In the genomic region with DNA sequence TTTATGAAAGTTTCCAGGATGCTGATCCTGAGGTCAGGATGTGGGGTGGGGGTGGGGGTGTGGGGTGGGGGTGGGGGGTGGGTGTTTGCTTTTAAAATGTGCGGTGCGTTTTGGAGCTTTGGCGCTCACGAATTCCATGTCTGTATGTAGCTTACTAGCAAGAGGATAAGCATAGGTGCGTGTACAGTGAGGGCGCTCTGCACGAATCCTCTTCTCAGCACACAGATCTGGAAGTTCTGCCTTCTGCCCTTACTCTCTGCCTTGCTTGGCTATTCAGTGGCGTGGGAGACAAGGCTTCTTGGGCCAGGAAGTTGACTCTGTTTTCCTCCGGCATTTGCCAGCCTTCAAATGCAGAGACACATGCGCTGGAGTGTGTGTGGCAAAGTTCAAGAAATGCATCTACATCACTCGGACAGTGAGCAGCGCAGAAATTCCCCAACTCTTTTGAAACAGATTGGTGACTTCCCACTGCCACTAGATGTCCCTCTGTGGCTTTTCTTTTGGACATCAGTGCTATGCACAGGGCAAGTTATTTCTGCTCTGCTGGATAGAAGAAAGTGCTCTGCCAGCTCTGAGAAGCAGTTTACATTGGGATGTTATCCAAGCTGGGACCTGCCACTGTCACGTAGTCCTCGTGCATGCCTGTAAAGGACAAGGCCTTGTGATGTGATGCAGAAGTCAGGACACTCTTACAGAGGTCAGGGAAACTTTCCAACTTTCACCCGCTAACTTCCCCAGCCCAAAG, we compare ENCODE assay signal across 8 mouse cellular contexts. TPM values are rescaled to one million over a fixed set of nuclear protein-coding genes. Genes with fewer than 3 reads are reported as not detected.
DNase-seq lines count a peak whose midpoint lies in the region; ATAC-seq lines count a peak whose summit lies in the region.

No protein-coding gene starts in this region.

- 0 out of 2 replicates have a peak, but pooled peaks cover 3% of the 10 kb centered on the region for H3K4me1 ChIP-seq in heart, embryonic 16.5 days (ENCODE audit: control insufficient read depth, insufficient read depth, low read length)
- H3K4me1 ChIP-seq in midbrain, embryonic 10.5 days: no peaks in the 10 kb centered on the region
- no peaks in the 10 kb centered on the region for H3K4me1 ChIP-seq in stomach, embryonic 16.5 days (ENCODE audit: control insufficient read depth, insufficient read depth, low read length)

- ATAC-seq in heart, embryonic 16.5 days (replicated peaks; ENCODE audit: extremely low read depth, insufficient read depth, low FRiP score): peak; percentile 98
- peak; percentile 86 for ATAC-seq in stomach, embryonic 16.5 days (ENCODE audit: insufficient read depth, low FRiP score)
- ATAC-seq in megakaryocyte-erythroid progenitor cell, adult 5-6 weeks (replicated peaks; ENCODE audit: low FRiP score, low TSS enrichment, poor library complexity, severe bottlenecking): no peak

- DNase-seq in adrenal gland, postnatal 14 days: peak; percentile 17
- DNase-seq in adrenal gland, adult 8-10 months: no peak
- peak; percentile 66 for DNase-seq in embryo, embryonic 11 days
- DNase-seq in layer of hippocampus, adult 11-12 months (ENCODE audit: low spot score): peak; percentile 25
- peak; percentile 15 for DNase-seq in midbrain, embryonic 10.5 days (ENCODE audit: low spot score)

- H3K4me2 ChIP-seq in heart, embryonic 16.5 days (ENCODE audit: low read depth, low read length): peak overlapping the region; percentile 23; the same call in 1 of the 2 replicates
- H3K4me2 ChIP-seq in stomach, embryonic 16.5 days (ENCODE audit: low read depth, low read length): no peak overlapping the region

- H3K9ac ChIP-seq in heart, embryonic 16.5 days (ENCODE audit: low read length): 0 out of 2 replicates have a peak overlapping the region, but pooled peaks have one; percentile 9
- H3K9ac ChIP-seq in stomach, embryonic 16.5 days (ENCODE audit: low read length): no peak overlapping the region

- peak overlapping the region; percentile 68 for H3K27ac ChIP-seq in heart, embryonic 16.5 days (ENCODE audit: low read length)
- H3K27ac ChIP-seq in midbrain, embryonic 10.5 days (replicated peaks): no peak overlapping the region
- no peak overlapping the region for H3K27ac ChIP-seq in stomach, embryonic 16.5 days (ENCODE audit: low read length)

- H3K36me3 ChIP-seq in heart, embryonic 16.5 days (ENCODE audit: control insufficient read depth, insufficient read depth): no peaks in the 10 kb centered on the region
- no peaks in the 10 kb centered on the region for H3K36me3 ChIP-seq in midbrain, embryonic 10.5 days
- no peaks in the 10 kb centered on the region for H3K36me3 ChIP-seq in stomach, embryonic 16.5 days (ENCODE audit: control insufficient read depth, insufficient read depth, low read length)

- H3K27me3 ChIP-seq in heart, embryonic 16.5 days (ENCODE audit: control insufficient read depth, insufficient read depth, low read length): no peaks in the 10 kb centered on the region
- no peaks in the 10 kb centered on the region for H3K27me3 ChIP-seq in midbrain, embryonic 10.5 days (ENCODE audit: low read depth, poor library complexity, severe bottlenecking)
- H3K27me3 ChIP-seq in stomach, embryonic 16.5 days (ENCODE audit: control insufficient read depth, insufficient read depth, low read length): no peaks in the 10 kb centered on the region

- 59% methylated on average over 15 of the region's 15 CpGs for WGBS in heart, embryonic 16.5 days
- 75% methylated on average over 15 of the region's 15 CpGs for WGBS in midbrain, embryonic 10.5 days
- 52% methylated on average over 15 of the region's 15 CpGs for WGBS in stomach, embryonic 16.5 days

- no peaks in the 10 kb centered on the region for H3K9me3 ChIP-seq in heart, embryonic 16.5 days (replicated peaks; ENCODE audit: control insufficient read depth, low read length)
- no peaks in the 10 kb centered on the region for H3K9me3 ChIP-seq in midbrain, embryonic 10.5 days (replicated peaks)
- H3K9me3 ChIP-seq in stomach, embryonic 16.5 days (replicated peaks; ENCODE audit: control insufficient read depth, low read length): no peaks in the 10 kb centered on the region

- no peak overlapping the region for H3K4me3 ChIP-seq in heart, embryonic 16.5 days (ENCODE audit: low read length)
- H3K4me3 ChIP-seq in midbrain, embryonic 10.5 days: no peak overlapping the region
- no peak overlapping the region for H3K4me3 ChIP-seq in stomach, embryonic 16.5 days (replicated peaks; ENCODE audit: low read length)

RNA-seq across cellular contexts. Expression of gene Mgst1, which starts 31.5 kb away (rescaled TPM):
- 834 and 1,057 TPM in 2 replicates for total RNA-seq in adrenal gland, postnatal 14 days (2021)
- total RNA-seq in adrenal gland, adult 8-10 months (2022): 1,000 to 10,000 TPM in 2 of 4 experiments, 100 to 1,000 TPM in 2; 362 to 2,247 (median 1,313) TPM
- 123 and 129 TPM in 2 replicates for polyA plus RNA-seq in heart, embryonic 16.5 days (2015; fragmentation: Nextera tagmentation; extraction: Ambion mirVana)
- 56.4 and 57.1 TPM in 2 replicates for polyA plus RNA-seq in midbrain, embryonic 10.5 days (2016; fragmentation: Nextera tagmentation; extraction: Ambion mirVana)
- 247 and 281 TPM in 2 replicates for polyA plus RNA-seq in stomach, embryonic 16.5 days (2015; fragmentation: Nextera tagmentation; extraction: Ambion mirVana)
- 8.7 TPM in 1 of 2 replicates, not detected in the other for total RNA-seq in megakaryocyte-erythroid progenitor cell, adult 5-6 weeks (2014; fragmentation: Nextera tagmentation)
- total RNA-seq in megakaryocyte-erythroid progenitor cell, adult 5-6 weeks (2017): 4.4 TPM in 1 of 2 replicates, not detected in the other

Comparison
In these comparisons a context has a peak if more than half of its experiments do, and no peak if none do; other contexts are left out.
1. RNA of gene Mgst1, which starts 31.5 kb away (total RNA-seq): 362 to 2,247 TPM in adrenal gland, adult 8-10 months and 834 to 1,057 TPM in adrenal gland, postnatal 14 days; 4.4 to 8.7 TPM in megakaryocyte-erythroid progenitor cell, adult 5-6 weeks; every median in the first group is over 10 times any median in the second.